Mouse (Mus musculus): ENCODE measurements around the gene Fam71e1. TPM values are rescaled to one million over a fixed set of nuclear protein-coding genes. Genes with fewer than 3 reads are reported as not detected.

The Fam71e1 gene
- total RNA-seq, 4 experiments from 2014 or later: 3.4 to 5.4 (median 4.4) TPM

GRCm38 (mm10) chr7:44534242-44534641 lies 37.9 kb downstream of the Fam71e1 start:
- no peak for DNase-seq (ENCODE audit: low spot score in 2 of 2)

- DNase-seq (ENCODE audit: low spot score in 2 of 2): no peak
Measured at GRCm38 (mm10) chr7:44534656-44535441, 38.5 kb downstream of the Fam71e1 start.

- no peak for DNase-seq (ENCODE audit: low spot score in 2 of 2)
Measured at GRCm38 (mm10) chr7:44535657-44536589, 39.5 kb downstream of the Fam71e1 start.

- DNase-seq (ENCODE audit: low spot score in 2 of 2): no peak
Measured at GRCm38 (mm10) chr7:44536590-44536968, 40.2 kb downstream of the Fam71e1 start.

- no peak for DNase-seq (ENCODE audit: low spot score in 2 of 2)
Measured at GRCm38 (mm10) chr7:44537009-44537408, 40.6 kb downstream of the Fam71e1 start.

- no peak for DNase-seq (ENCODE audit: low spot score in 2 of 2)
Measured at GRCm38 (mm10) chr7:44537496-44537895, 41.1 kb downstream of the Fam71e1 start.

GRCm38 (mm10) chr7:44538756-44539624 lies 42.6 kb downstream of the Fam71e1 start:
- no peak for DNase-seq (ENCODE audit: low spot score in 2 of 2)

- DNase-seq (ENCODE audit: low spot score in 2 of 2): no peak
Measured at GRCm38 (mm10) chr7:44542555-44542954, 46.2 kb downstream of the Fam71e1 start.

GRCm38 (mm10) chr7:44543071-44543470 lies 46.7 kb downstream of the Fam71e1 start:
- DNase-seq (ENCODE audit: low spot score in 2 of 2): no peak

- no peak for DNase-seq (ENCODE audit: low spot score in 2 of 2)
Measured at GRCm38 (mm10) chr7:44546274-44546673, 49.9 kb downstream of the Fam71e1 start.

- DNase-seq (ENCODE audit: low spot score in 2 of 2): no peak
Measured at GRCm38 (mm10) chr7:44547041-44547440, 50.7 kb downstream of the Fam71e1 start.

- no peak for DNase-seq (ENCODE audit: low spot score in 2 of 2)
Measured at GRCm38 (mm10) chr7:44547725-44548124, 51.3 kb downstream of the Fam71e1 start.

GRCm38 (mm10) chr7:44548497-44549087 lies 52.2 kb downstream of the Fam71e1 start, which contains the start of gene Pold1:
TSS of gene Pold1 (minus strand) at chr7:44548849.
- DNase-seq (ENCODE audit: low spot score in 2 of 2): peak; percentile 100

GRCm38 (mm10) chr7:44549621-44550408 lies 53.4 kb downstream of the Fam71e1 start:
- no peak for DNase-seq (ENCODE audit: low spot score in 2 of 2)

GRCm38 (mm10) chr7:44550409-44550678 lies 54.0 kb downstream of the Fam71e1 start:
- DNase-seq (ENCODE audit: low spot score in 2 of 2): no peak

Small RNA genes within 50 kb of the gene (microRNA-seq; reads per million reads assigned to microRNA genes)
- gene Mir7052 (not detected), gene Mir7053 (not detected)

Other genes starting within 250 kb of the Fam71e1 start
- not detected for gene 1700028J19Rik, start 249.9 kb upstream of the Fam71e1 start, total RNA-seq (2022)
- gene 2410002F23Rik, start 249.9 kb upstream of the Fam71e1 start, total RNA-seq (2022): 1 to 10 TPM; 5.1 to 9.2 (median 6.6) TPM
- not detected for gene Acp4, start 239.2 kb upstream of the Fam71e1 start, total RNA-seq (2022)
- not detected for gene Gm15517, start 235.1 kb upstream of the Fam71e1 start, total RNA-seq (2022)
- gene Clec11a, start 189.7 kb upstream of the Fam71e1 start, total RNA-seq (2022): 1 to 10 TPM in 2 of 4 experiments, under 1 TPM in 2; 0.53 to 1.3 (median 0.99) TPM
- under 1 TPM; 0.17 to 0.43 (median 0.34) TPM for gene Shank1, start 186.3 kb upstream of the Fam71e1 start, total RNA-seq (2022)
- 1 to 10 TPM; 3.2 to 7.0 (median 5.2) TPM for gene Syt3, start 112.5 kb upstream of the Fam71e1 start, total RNA-seq (2022)
- gene 1700008O03Rik, start 110.8 kb upstream of the Fam71e1 start, total RNA-seq (2022): not detected
- gene Lrrc4b, start 67.6 kb upstream of the Fam71e1 start, total RNA-seq (2022): under 1 TPM; 0.10 to 0.27 (median 0.11) TPM
- gene Aspdh, start 31.2 kb upstream of the Fam71e1 start, total RNA-seq (2022): under 1 TPM in 1 of 4 experiments, not detected in 3; 0.29 TPM
- gene Josd2, start 28.6 kb upstream of the Fam71e1 start, total RNA-seq (2022): 10 to 100 TPM; 48.9 to 66.1 (median 56.3) TPM
- 10 to 100 TPM; 48.6 to 53.7 (median 51.8) TPM for gene Emc10, start 52 bp upstream of the Fam71e1 start, total RNA-seq (2022)
- 1,000 to 10,000 TPM; 5,017 to 5,674 (median 5,484) TPM for gene Mybpc2, start 28.1 kb downstream of the Fam71e1 start, total RNA-seq (2022)
- gene Spib, start 35.5 kb downstream of the Fam71e1 start, total RNA-seq (2022): not detected
- 1 to 10 TPM; 4.6 to 5.9 (median 5.4) TPM for gene Pold1, start 52.3 kb downstream of the Fam71e1 start, total RNA-seq (2022)
- 10 to 100 TPM; 38.0 to 45.8 (median 40.1) TPM for gene Nr1h2, start 57.4 kb downstream of the Fam71e1 start, total RNA-seq (2022)
- under 1 TPM in 3 of 4 experiments, not detected in 1; 0.22 to 0.46 (median 0.40) TPM for gene Napsa, start 75.8 kb downstream of the Fam71e1 start, total RNA-seq (2022)
- gene Kcnc3, start 94.1 kb downstream of the Fam71e1 start, total RNA-seq (2022): 1 to 10 TPM; 3.6 to 5.1 (median 4.5) TPM
- 10 to 100 TPM; 38.7 to 58.3 (median 42.5) TPM for gene Myh14, start 174.3 kb downstream of the Fam71e1 start, total RNA-seq (2022)
- not detected for gene Izumo2, start 212.2 kb downstream of the Fam71e1 start, total RNA-seq (2022)